Mouse (Mus musculus): Measurements from ENCODE around the gene Abcb9.

The Abcb9 gene

GRCm38 (mm10) chr5:124095596-124096232 is at the start of gene Abcb9:
Abcb9 (minus strand) TSS chr5:124095798.
- peak; percentile 99 to 100 for DNase-seq (ENCODE audit: inconsistent age in 2 of 2, low spot score in 1 of 2)

GRCm38 (mm10) chr5:124138066-124138465 is 42.5 kb upstream of the Abcb9 start:
- DNase-seq (ENCODE audit: inconsistent age in 2 of 2, low spot score in 1 of 2): no peak

DNA sequence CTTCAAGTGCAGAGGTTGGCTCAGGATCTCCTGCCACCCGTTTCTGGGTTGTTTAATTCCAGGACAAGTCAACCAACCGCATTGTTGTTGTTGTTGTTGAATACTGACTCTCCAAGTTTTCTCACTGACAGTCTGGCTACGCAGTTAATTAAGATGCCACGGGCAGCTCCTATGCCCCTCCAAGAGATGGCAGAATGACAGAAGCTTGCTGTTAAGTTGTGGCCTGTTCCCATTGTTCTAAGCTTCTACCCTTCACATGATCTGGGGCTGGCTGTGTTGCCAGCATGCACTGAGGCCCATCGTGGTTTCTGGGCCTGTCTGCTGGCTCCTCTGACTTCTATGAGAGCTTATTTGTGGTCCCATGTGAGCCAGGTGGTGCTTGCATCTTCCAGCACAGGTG is 38.7 kb upstream of the Abcb9 start:
- no peak for DNase-seq (ENCODE audit: inconsistent age in 2 of 2, low spot score in 1 of 2)

DNA sequence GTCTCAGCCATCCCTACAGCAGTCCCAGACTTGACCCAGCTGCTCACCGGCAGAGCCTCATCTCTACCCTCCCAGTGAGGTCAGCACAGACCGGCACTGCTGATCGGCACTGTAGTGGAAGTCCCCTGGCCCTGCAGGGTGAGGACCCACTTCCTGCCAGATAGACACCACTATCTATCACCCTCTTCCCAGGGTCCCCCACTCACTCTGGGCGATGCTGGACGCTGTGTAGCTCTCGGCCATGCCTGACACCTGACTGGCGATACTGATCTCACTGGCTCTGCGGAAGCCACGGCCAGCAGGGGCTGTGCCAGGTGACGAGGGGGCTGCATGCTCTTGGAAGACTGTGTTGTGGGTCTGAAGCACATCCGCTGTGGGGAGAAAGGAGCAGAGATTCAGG is 29.5 kb upstream of the Abcb9 start:
- DNase-seq (ENCODE audit: inconsistent age in 2 of 2, low spot score in 1 of 2): no peak

DNA sequence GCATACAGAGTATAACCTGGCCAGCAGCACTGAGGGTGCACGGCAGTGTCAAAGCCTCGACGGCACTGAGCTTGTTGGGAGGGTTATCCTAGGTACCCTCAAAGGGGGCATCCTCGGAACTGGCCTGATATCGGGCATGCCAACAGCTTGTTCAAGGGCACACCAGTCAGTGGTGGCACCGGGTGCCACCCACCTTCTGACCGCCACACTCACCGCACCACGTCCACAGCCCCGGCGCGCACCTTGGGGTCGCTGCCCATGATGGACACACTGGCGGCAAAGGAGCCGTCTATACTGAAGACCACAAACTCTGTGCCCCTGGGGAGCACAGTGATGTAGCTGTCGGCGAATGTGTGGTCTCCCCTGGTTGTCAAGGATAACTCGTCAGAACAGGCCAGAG is 26.8 kb upstream of the Abcb9 start:
- DNase-seq (ENCODE audit: inconsistent age in 2 of 2, low spot score in 1 of 2): no peak

DNA sequence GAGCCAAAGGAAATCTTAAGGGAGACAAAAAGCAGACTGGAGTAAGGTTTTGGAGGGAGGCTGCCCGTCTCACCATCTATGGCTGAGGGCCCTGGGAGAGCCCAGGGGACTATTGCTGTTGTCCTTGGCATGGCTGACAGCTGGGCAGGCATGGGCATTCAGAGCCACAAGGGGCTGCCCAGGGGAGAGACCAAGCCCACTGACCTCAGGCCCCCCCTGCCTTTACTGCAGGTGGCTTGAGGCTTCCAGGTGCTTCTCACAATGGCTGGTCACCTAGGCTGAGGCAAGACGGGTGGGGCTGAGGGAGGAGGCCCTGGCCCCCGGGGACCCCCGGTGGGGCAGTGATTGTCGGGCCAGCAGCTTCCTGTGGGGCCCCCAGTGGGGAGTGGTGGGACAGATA is 23.6 kb upstream of the Abcb9 start:
- DNase-seq (ENCODE audit: inconsistent age in 2 of 2, low spot score in 1 of 2): no peak

DNA sequence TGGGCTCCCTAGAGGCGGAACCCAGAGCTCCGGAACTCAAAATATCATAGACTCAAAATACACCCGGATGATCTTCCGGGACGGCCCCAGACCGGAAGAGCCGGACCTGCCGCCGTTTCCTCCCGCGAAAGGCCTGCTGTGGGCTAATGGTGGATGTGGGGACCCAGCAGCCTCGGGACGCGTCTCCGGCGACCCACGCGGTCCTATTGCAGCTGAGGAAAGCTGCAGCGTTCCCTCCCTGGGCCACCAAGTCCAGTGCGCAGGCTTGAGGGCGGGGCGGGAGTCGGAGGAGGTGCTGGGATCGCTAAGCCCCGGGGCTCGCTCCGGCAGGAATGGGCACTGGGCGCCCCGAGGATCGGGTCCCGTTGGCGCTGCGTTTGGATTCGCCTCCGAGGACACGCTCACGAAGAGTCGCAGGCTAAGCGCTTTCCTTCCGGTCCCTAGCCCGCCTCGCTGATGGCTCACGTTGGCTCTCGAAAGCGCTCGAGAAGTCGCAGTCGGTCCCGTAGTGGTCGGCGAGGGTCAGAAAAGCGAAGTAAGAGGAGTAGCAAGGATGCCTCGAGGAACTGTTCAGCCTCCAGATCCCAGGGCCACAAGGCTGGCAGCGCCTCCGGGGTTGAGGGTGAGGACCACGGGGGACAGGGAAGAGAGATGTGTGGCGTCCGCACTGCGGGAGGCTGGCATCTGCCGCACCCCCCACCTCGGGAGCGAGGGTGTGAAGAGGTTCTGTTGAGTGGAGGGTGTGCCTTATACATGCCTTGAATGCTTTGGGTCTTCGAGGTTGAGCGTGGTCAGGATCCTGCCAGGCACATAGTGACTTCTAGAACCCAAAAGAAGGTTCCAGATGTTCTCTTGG is 20.6 kb upstream of the Abcb9 start, which contains the start of gene Arl6ip4:
Gene Arl6ip4, plus strand, starts transcription at position 100 of the 856 bp plus-strand sequence.
- peak; percentile 76 to 92 for DNase-seq (ENCODE audit: inconsistent age in 2 of 2, low spot score in 1 of 2)

DNA sequence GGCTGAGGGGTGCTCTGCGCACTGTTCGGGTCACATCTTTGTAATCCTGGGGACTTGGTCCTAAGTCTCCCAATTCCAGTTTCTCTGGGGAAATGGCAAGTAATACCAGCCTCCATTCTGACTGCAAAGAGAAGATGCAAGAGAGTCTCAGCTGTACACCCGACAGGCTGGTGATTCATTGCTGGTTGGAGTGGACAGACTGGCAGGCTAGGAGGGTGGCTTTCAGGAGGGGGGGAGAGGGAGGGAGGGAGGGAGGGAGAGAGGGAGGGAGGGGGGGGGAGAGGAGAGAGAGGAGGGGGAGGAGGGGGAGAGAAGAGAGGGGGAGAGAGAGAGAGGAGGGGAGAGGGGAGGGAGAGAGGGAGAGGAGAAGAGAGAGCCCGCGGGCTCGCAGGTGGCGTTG is 19.9 kb upstream of the Abcb9 start:
- no peak for DNase-seq (ENCODE audit: inconsistent age in 2 of 2, low spot score in 1 of 2)

DNA sequence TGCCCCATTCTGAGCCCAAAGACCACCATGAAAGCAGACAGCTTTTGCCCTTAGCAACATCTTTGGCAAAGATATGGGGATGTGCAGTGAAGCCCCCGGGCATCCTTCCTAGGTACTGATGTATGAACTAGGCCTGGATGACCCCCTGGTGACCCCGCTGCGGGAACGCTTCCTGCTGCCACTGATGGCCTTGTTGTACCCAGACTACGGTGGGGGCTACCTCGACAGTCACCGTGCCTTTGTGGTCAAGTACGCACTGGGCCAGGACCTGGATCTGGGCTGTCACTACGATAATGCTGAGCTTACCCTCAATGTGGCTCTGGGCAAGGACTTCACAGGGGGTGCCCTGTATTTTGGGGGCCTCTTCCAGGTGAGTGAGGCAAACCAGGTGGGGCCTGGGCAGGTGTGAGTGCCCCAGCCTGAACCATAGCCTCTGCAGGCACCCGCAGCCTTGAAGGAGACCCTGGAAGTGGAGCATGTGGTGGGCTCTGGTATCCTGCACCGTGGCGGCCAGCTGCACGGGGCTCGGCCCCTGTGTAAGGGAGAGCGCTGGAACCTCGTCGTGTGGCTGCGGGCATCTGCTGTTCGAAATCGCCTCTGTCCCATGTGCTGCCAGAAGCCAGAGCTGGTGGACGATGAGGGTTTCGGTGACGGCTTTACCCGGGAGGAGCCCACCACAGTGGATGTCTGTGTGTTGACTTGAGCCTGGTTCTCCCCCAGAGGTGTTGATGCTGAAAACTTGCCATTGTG is 18.9 kb upstream of the Abcb9 start:
- peak in 1 of 2 experiments; percentile 27 for DNase-seq (ENCODE audit: inconsistent age in 2 of 2, low spot score in 1 of 2)

DNA sequence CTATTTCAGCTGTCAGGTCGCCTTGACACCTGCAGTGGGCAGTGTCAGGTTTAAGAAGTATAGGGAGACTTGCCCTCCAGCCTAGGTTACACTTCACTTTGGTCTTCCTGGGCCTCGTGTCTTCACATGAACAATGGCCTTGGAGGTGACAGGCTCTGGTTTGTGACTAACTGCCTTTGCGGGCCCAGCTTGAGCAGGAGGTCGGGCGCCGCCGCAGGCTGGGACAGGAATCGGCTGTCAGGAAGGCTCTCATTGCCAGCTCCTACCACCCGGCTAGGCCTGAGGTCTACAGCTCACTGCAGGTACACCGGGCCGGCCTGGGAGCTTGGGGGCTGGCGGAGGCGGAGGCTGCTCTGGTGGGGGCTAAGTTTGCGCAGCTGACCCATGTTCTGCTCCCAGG is 17.4 kb upstream of the Abcb9 start:
- peak; percentile 88 to 92 for DNase-seq (ENCODE audit: inconsistent age in 2 of 2, low spot score in 1 of 2)

DNA sequence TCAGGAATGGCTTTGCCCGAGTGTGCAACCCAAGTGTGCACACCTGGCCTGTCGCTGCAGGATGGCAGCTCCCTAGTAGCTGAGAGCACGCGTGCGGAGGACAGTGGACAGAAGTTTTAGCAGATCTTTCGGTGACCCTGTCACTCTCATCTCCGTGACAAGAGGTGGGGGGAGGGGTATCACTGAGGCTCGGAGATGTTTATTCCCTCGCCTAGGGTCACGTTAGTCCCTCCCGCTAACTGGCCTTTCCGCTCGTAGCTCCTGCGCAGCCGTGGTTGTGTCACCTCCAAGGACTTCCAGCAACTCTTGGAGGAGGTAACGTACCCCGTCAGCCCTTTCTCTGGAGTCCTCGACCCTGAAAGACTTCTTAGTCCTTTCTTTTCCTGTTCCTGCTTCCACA is 16.9 kb upstream of the Abcb9 start:
- no peak for DNase-seq (ENCODE audit: inconsistent age in 2 of 2, low spot score in 1 of 2)

DNA sequence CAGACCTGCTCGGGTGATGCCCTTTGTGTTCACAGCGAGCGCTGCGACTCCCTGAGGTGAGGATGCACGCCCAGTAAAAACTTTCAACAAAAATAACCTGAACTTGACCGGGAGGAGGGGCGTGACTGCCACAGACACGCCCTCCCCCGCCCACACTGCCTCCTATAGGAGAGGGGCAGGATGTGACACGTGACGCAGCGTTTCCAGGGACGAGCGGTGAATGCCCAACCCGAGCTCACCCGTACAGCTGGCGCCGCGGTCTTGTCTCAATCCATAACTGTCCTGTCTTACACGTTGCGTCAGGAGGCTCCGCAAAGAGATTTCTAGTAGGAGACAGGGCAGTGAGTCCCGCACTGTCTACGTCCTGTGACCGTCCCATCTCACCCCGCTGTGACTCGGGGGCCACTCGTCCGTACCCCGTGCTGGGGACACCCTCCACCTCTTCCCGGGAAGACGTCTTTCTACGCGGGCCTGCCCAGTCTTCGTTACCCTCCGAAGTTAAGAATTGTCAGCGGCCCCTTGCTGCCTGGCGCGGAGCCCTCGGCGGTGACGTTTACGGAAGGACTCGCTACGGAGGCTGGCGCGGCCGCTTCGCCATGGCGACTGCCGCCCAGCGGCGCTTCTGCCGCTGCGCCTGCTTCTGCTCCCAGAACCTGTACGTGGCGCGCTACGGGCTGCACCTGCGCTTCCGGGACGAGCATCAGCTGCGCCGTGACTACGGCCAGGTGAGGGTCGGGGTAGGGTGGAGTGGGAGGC is 16.3 kb upstream of the Abcb9 start, which contains the start of gene Ogfod2:
Gene Ogfod2, plus strand, starts transcription at position 556 of the 756 bp plus-strand sequence.
- DNase-seq (ENCODE audit: inconsistent age in 2 of 2, low spot score in 1 of 2): peak; percentile 95 to 98

GRCm38 (mm10) chr5:124111077-124111741 is 15.6 kb upstream of the Abcb9 start:
- peak; percentile 57 to 79 for DNase-seq (ENCODE audit: inconsistent age in 2 of 2, low spot score in 1 of 2)

- DNase-seq (ENCODE audit: inconsistent age in 2 of 2, low spot score in 1 of 2): no peak
These were observed 8.0 kb upstream of the Abcb9 start for GRCm38 (mm10) chr5:124103552-124103951.

DNA sequence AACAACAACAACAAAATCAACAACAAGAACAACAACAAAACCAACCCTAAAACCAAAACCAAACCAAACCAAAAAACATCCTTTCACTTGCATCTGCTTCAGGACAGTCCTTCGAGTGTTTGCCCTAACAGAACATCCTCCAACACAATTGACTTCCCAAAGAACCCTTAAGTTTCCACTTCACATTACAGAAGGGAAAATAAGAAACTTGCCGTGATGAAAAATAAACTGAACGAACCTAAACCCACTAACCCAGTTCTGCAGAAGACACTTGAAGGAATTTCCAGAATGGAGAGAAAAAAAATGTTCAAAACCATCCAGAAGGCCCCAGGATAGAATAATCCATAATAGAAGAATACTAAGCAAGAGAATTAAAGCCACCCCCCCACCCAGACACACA is 7.4 kb upstream of the Abcb9 start:
- DNase-seq (ENCODE audit: inconsistent age in 2 of 2, low spot score in 1 of 2): no peak

GRCm38 (mm10) chr5:124102326-124102725 is 6.7 kb upstream of the Abcb9 start:
- no peak for DNase-seq (ENCODE audit: inconsistent age in 2 of 2, low spot score in 1 of 2)

DNA sequence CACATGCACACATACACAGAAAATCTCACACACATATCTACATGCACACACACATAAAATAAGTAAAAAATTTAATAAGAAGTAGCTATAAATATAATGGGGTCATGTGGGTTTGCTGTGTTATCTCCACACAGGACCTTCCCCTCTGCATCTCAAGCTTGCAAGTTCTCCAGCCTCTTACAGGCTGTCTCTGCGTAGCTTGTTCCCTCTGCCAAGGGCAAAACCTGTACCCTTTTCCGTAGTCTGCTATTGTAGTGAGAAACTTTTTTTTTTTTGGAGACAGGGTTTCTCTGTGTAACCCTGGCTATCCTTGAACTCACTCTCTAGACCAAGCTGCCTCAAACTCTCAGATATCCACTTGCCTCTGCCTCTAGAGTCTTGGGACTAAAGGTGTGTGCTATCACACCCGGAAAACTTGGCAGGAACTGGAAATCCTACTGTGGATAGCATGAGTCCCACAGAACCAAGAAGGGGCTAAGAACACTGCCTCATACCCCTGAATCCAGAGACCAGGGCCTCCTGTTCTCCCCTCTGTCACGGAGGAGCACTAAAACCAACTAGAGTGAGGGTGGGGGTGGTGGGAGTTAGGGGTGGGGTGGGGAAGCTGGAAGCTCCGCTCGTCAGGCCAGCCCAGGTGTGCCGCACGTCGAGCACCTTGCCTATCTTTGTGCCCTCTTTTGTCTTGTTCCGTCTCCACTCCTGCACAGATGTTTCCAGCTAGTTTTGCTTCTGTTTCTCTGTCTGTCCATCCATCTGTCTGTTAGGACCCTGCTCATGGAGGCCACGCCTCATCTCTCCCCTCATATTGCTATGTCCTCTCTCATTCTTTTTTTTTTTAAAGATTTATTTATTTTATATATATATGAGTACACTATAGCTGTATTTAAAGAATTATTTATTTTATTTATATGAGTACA is 4.8 kb upstream of the Abcb9 start:
- DNase-seq (ENCODE audit: inconsistent age in 2 of 2, low spot score in 1 of 2): no peak

DNA sequence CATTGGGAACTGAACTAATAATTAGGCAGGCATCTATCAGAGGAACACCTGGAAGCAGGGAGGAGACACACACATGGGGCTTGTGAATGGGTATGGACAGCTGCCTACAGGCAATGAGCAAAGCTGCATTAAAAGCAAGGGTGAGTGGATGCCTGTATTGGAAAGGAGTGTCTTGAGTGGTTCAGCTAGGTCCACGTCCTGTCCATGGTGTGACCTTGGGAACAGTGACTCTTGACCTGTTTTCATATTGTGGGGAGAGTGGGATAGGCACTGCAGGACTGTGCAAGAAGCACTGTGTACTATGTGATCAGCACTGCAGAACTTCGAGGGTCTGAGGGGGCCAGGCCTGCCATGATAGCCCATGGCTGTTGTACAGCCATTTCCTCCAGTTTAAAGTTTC is 3.3 kb upstream of the Abcb9 start:
- DNase-seq (ENCODE audit: inconsistent age in 2 of 2, low spot score in 1 of 2): no peak

DNA sequence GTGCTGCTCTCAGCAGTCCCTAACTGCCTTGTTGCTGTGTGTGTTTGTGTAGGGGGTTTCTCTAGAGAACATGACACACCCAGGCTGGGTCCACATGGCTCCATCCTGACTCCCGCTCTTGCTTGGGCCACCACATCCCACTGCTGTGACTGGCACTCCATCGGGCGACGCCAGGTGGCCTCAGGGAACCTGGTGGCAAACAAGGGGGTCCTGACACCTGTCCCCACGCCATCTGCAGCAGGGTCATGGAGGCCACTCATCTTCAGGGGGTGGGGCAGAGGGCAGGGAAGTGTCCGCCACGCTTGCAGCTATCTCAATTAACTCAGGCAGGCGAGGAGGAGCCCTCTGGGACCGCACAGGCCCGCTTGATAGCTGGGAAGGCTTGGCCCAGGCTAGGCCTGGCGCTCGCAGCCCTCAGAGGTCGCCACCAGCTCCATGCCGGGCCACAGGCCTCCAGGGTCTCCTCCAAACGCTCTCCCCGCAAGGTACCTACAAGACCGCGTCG is 469 bp downstream of the Abcb9 start:
- no peak for DNase-seq (ENCODE audit: inconsistent age in 2 of 2, low spot score in 1 of 2)

Data from adrenal gland, adult (tissue).